Mouse (Mus musculus) brain, embryonic 14.5 days (tissue): ENCODE measurements around the gene Pecam1. TPM values are rescaled to one million over a fixed set of nuclear protein-coding genes. Genes with fewer than 3 reads are reported as not detected.
A peak's percentile ranks its signal among the peaks of the same experiment; 100 is the strongest.
"Not testable (repeated sequence)": the region's sequence is repeated elsewhere in the genome, so short reads cannot be mapped to it uniquely, and the experiment has no call there.

Experiments
- DNase-seq: peaks from one replicate; pipeline ENCODE4 v3.0.0-alpha.2; 2011; ENCODE audit warnings: low read depth
- CTCF ChIP-seq: fragments of 200-500 bp; IDR thresholded peaks from 2 replicates; pipeline ENCODE4 v1.5.1; 2012; ENCODE audit warnings: inconsistent platforms, mild to moderate bottlenecking, moderate library complexity, borderline replicate concordance; ENCODE audit not compliant: insufficient read depth, insufficient read length; ENCODE audit errors: extremely low read depth
- POLR2A ChIP-seq: fragments of 200-500 bp; IDR thresholded peaks from 2 replicates; pipeline ENCODE4 v1.6.1; 2012; ENCODE audit warnings: mild to moderate bottlenecking, inconsistent platforms, borderline replicate concordance; ENCODE audit not compliant: poor library complexity, insufficient read depth, insufficient read length, severe bottlenecking; ENCODE audit errors: extremely low read depth
- polyA plus RNA-seq: library from polyadenylated mRNA; depleted of rRNA; stranded (reverse); fragments of >200 nt; gene quantifications from 2 replicates; pipeline ENCODE4 v1.2.3, GENCODE M21; 2012

Gene Pecam1
- polyA plus RNA-seq, 1 experiment = 24.8 TPM

GRCm38 (mm10) chr11:106766611-106767162 is 16.3 kb upstream of the Pecam1 start:
- TF ChIP-seq CTCF (no peak), POLR2A (no peak)
- no peak for DNase-seq

GRCm38 (mm10) chr11:106762800-106763185 is 12.4 kb upstream of the Pecam1 start:
- DNase-seq = no peak
- no peak for TF ChIP-seq POLR2A
- TF ChIP-seq CTCF = no peak

- peak; percentile 21 for DNase-seq
- no peak for TF ChIP-seq POLR2A
- TF ChIP-seq CTCF = no peak
These were observed 11.8 kb upstream of the Pecam1 start for GRCm38 (mm10) chr11:106762139-106762799.

GRCm38 (mm10) chr11:106760511-106760910 is 10.1 kb upstream of the Pecam1 start:
- TF ChIP-seq CTCF (no peak), POLR2A (no peak)
- no peak for DNase-seq

GRCm38 (mm10) chr11:106759028-106759427 is 8.6 kb upstream of the Pecam1 start:
- DNase-seq = no peak
- TF ChIP-seq CTCF (no peak), POLR2A (no peak)

GRCm38 (mm10) chr11:106755583-106755982 is 5.2 kb upstream of the Pecam1 start:
- no peak for DNase-seq

GRCm38 (mm10) chr11:106753314-106753713 is 2.9 kb upstream of the Pecam1 start:
- TF ChIP-seq CTCF (no peak), POLR2A (no peak)
- no peak for DNase-seq

More at GRCm38 (mm10) chr11:106755583-106755982, 5.2 kb upstream of the Pecam1 start:
- no peak for TF ChIP-seq POLR2A
- no peak for TF ChIP-seq CTCF

- no peak for DNase-seq
- TF ChIP-seq CTCF (no peak), POLR2A (no peak)
These were observed 1.7 kb upstream of the Pecam1 start for GRCm38 (mm10) chr11:106752103-106752502.

GRCm38 (mm10) chr11:106751039-106752018 is 901 bp upstream of the Pecam1 start, which contains the start of gene Milr1:
Gene Milr1 (plus strand): TSS chr11:106751226.
- TF ChIP-seq CTCF = no peak
- TF ChIP-seq POLR2A = no peak

GRCm38 (mm10) chr11:106749557-106750120 is 789 bp downstream of the Pecam1 start:
- DNase-seq = not testable (repeated sequence)

More at GRCm38 (mm10) chr11:106751039-106752018, 901 bp upstream of the Pecam1 start, which contains the start of gene Milr1:
- DNase-seq = no peak

- DNase-seq = no peak
- TF ChIP-seq POLR2A (no peak), CTCF (no peak; the same call in 1 of the 2 replicates)
These were observed 5.5 kb downstream of the Pecam1 start for GRCm38 (mm10) chr11:106744949-106745348.

GRCm38 (mm10) chr11:106742388-106742841 is 8.0 kb downstream of the Pecam1 start:
- DNase-seq = peak; percentile 73
- TF ChIP-seq POLR2A (no peak), CTCF (no peak)
